Mouse (Mus musculus) stomach, embryonic 16.5 days (tissue): ENCODE data around the gene Lpcat1. TPM values are rescaled to one million over a fixed set of nuclear protein-coding genes. Genes with fewer than 3 reads are reported as not detected.

ENCODE experiments used
- ATAC-seq: fragments of 200-750 bp; cut with Nextera tagmentation; 2 replicates; pipeline ENCODE4 v1.8.0; 2017; ENCODE audit warnings: moderate number of reproducible peaks, moderate TSS enrichment; ENCODE audit not compliant: insufficient read depth, low FRiP score
- H3K27ac ChIP-seq: fragments of 300-500 bp; sonication (generic); 2 replicates; pipeline ENCODE4 v1.5.1; 2014; ENCODE audit warnings: low read length
- H3K27me3 ChIP-seq: fragments of 300-500 bp; sonication (generic); 2 replicates; pipeline ENCODE4 v1.6.1; 2014; ENCODE audit warnings: low read length, control low read depth, mixed read lengths; ENCODE audit not compliant: control insufficient read depth, insufficient read depth
- H3K36me3 ChIP-seq: fragments of 300-500 bp; sonication (generic); 2 replicates; pipeline ENCODE4 v1.6.1; 2014; ENCODE audit warnings: low read length; ENCODE audit not compliant: control insufficient read depth, insufficient read depth
- H3K4me1 ChIP-seq: fragments of 300-500 bp; sonication (generic); 2 replicates; pipeline ENCODE4 v1.6.1; 2014; ENCODE audit warnings: low read length, control low read depth, mixed read lengths; ENCODE audit not compliant: control insufficient read depth, insufficient read depth
- H3K4me2 ChIP-seq: fragments of 300-500 bp; sonication (generic); 2 replicates; pipeline ENCODE4 v1.6.1; 2014; ENCODE audit warnings: low read depth, low read length, mixed read lengths
- H3K4me3 ChIP-seq: fragments of 300-500 bp; sonication (generic); replicated peaks from 2 replicates; pipeline ENCODE4 v1.5.1; 2014; ENCODE audit warnings: mild to moderate bottlenecking, low read length
- H3K9ac ChIP-seq: fragments of 300-500 bp; sonication (generic); 2 replicates; pipeline ENCODE4 v1.6.1; 2014; ENCODE audit warnings: low read length
- H3K9me3 ChIP-seq: fragments of 300-500 bp; sonication (generic); replicated peaks from 2 replicates; pipeline ENCODE4 v1.6.1; 2016; ENCODE audit warnings: low read length, control low read depth; ENCODE audit not compliant: control insufficient read depth
- WGBS: fragments of 180-500 bp; shearing (Covaris S2); extraction: QIAGEN DNeasy Blood & Tissue Kit; methylation state at CpG from one replicate; pipeline ENCODE4 v1.1.7; 2014; 5-methylcytosine and 5-hydroxymethylcytosine counted together
- polyA plus RNA-seq: library from polyadenylated mRNA; unstranded; fragments of >200 nt; fragmentation: Nextera tagmentation; extraction: Ambion mirVana; gene quantifications from 2 replicates; pipeline ENCODE4 v1.2.1, GENCODE M21; 2015

Lpcat1 gene
- polyA plus RNA-seq, 1 experiment from 2014 or later: 21.0 TPM

DNA sequence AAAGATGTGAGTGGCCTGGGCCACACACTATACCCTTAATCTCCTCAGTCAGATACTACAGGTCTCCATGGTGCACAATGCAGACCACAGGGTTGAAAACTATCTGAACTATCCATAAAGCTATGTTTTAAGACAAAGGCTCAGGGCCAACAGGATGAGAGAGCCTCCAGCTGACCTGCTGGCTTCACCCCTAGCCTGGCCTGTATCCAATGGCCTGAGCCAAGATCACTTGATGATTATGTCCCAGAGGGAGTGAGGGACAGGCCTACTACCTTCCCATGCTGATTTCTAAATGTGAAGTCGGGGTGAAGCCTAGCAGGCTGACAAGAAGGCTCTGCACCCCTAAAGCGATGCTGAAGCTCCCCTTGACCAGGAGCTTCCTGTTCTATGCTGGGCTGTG lies 21.9 kb upstream of the Lpcat1 start:
- H3K27me3 ChIP-seq: no peaks in the 10 kb centered on the region
- no peaks in the 10 kb centered on the region for H3K36me3 ChIP-seq
- no peak overlapping the region for H3K4me3 ChIP-seq
- H3K4me1 ChIP-seq: peaks cover 4% of the 10 kb centered on the region; the same call in 1 of the 2 replicates
- H3K9ac ChIP-seq: no peak overlapping the region
- 68% methylated on average over 2 of the region's 2 CpGs for WGBS
- no peak overlapping the region for H3K27ac ChIP-seq
- H3K9me3 ChIP-seq: no peaks in the 10 kb centered on the region
- H3K4me2 ChIP-seq: no peak overlapping the region
- ATAC-seq: no peak

DNA sequence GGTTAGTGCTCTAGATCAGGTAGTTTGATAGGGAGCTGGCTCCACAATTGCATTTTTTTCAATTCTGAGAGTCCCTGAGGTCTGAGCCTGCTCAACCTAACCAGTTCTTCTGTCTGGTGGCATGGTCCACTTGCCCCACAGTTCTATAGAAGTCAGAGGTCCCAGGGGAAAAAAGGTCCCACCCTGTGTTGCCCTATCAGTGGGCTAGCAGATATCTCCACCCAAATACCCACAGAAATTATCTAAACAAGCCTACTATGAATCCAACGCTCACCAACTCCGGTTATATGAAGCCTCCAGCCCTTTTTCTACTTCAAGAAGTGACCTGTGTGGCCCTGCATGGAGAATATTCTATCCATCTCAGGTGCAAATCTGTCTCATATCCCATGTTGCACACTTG lies 20.9 kb upstream of the Lpcat1 start:
- no peak for ATAC-seq
- WGBS: 60% methylated on average over 2 of the region's 2 CpGs
- no peaks in the 10 kb centered on the region for H3K27me3 ChIP-seq
- H3K4me1 ChIP-seq: peaks cover 4% of the 10 kb centered on the region; the same call in 1 of the 2 replicates
- H3K4me2 ChIP-seq: no peak overlapping the region; the same call in 1 of the 2 replicates
- H3K27ac ChIP-seq: peak overlapping the region; percentile 80
- H3K9ac ChIP-seq: no peak overlapping the region
- no peaks in the 10 kb centered on the region for H3K36me3 ChIP-seq
- no peaks in the 10 kb centered on the region for H3K9me3 ChIP-seq
- no peak overlapping the region for H3K4me3 ChIP-seq

DNA sequence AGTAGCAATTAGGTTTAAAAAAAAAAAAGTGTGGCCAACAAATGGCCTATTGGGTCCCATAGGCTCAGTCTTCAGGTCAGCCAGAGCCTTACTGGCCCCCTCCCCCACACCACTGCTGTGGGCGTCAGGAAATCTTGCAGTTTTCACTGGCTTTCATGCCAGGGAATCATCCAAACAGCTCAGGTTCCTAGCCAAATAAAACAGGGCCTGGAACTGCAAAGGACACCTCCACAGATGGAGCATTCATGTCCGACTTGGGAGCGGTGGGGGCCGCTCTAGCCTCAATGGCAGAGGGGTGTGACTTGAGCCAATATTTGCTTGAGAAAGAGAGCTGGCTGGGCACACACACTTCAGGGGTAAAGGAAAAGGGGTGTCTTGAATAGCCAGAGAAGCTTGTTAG lies 20.5 kb upstream of the Lpcat1 start:
- Histone ChIP-seq H3K27me3 (no peaks in the 10 kb centered on the region), H3K4me3 (no peak overlapping the region), H3K36me3 (no peaks in the 10 kb centered on the region), H3K4me1 (peaks cover 4% of the 10 kb centered on the region; the same call in 1 of the 2 replicates), H3K9ac (peak overlapping the region; percentile 5; the same call in 1 of the 2 replicates), H3K9me3 (no peaks in the 10 kb centered on the region), H3K27ac (peak overlapping the region; percentile 80), H3K4me2 (no peak overlapping the region; the same call in 1 of the 2 replicates)
- peak; percentile 81 for ATAC-seq
- 54% methylated on average over 4 of the region's 4 CpGs for WGBS

DNA sequence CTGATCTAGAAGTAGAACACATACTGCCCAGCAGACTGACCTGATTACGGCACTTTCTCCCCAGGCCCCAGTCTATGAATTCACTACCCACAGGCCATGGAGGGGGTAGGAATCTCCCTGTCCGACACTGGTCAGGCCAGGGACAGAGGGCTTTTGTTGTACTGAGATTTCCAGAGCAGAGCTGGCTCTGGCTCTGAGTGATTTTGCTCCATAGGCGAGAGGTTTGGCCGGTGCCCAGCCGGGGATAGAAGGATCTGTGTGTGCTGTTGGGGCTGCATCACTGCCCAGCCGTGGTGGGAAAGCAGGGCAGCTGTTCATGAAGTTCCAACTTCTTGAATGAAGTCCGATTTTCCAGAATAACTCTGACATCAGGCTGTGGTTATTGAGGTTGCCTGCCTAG lies 20.1 kb upstream of the Lpcat1 start:
- no peaks in the 10 kb centered on the region for H3K27me3 ChIP-seq
- H3K9me3 ChIP-seq: no peaks in the 10 kb centered on the region
- H3K27ac ChIP-seq: peak overlapping the region; percentile 80
- 35% methylated on average over 7 of the region's 7 CpGs for WGBS
- no peak overlapping the region for H3K4me2 ChIP-seq
- H3K4me1 ChIP-seq: peaks cover 4% of the 10 kb centered on the region; the same call in 1 of the 2 replicates
- H3K9ac ChIP-seq: peak overlapping the region; percentile 5; the same call in 1 of the 2 replicates
- no peak overlapping the region for H3K4me3 ChIP-seq
- ATAC-seq: peak; percentile 70
- H3K36me3 ChIP-seq: no peaks in the 10 kb centered on the region

DNA sequence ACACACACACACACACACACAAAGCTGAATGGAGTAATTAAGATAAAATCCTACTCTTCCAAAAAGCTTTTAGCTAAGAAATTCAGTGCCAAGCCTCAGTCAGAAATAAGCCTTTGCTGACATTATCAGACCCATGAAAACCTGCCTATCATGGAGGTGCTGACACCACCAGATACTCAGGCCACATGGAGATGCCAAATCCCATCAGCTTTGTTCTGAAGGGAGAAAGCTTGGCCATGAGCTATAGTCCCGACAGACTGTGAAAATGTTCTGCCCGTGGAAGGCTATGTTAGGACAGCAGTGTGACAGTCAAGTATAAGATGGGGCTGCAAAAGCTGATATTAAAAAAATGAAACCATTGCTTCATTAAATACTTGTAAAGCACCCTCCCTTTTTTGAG lies 19.5 kb upstream of the Lpcat1 start:
- H3K36me3 ChIP-seq: no peaks in the 10 kb centered on the region

DNA sequence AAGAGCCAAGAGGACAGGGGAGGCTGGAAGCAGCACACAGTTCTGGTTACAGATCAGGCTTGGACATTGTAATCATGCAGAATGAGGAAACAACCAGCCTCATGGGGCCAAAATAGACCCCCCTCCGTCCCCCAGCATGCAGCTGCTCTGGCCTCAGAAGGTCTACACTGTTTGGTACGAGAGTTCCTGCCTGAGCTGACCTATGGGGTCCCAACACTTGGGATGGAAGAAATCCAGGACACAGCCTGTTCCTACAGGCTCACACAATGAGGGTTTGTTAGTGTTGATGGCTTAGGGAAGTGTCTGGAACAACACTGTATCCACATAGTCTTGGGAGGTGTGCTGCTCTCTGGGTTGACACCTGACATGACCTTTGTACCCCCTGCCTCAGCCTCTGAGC lies 18.8 kb upstream of the Lpcat1 start:
- H3K27ac ChIP-seq: no peak overlapping the region
- H3K27me3 ChIP-seq: no peaks in the 10 kb centered on the region
- H3K36me3 ChIP-seq: no peaks in the 10 kb centered on the region
- peaks cover 4% of the 10 kb centered on the region; the same call in 1 of the 2 replicates for H3K4me1 ChIP-seq
- no peak overlapping the region for H3K4me3 ChIP-seq
- H3K9ac ChIP-seq: no peak overlapping the region
- H3K4me2 ChIP-seq: no peak overlapping the region
- no peak for ATAC-seq
- H3K9me3 ChIP-seq: no peaks in the 10 kb centered on the region
- WGBS: 59% methylated on average over 2 of the region's 2 CpGs

More for the DNA sequence above, 19.5 kb upstream of the Lpcat1 start:
- no peak overlapping the region for H3K9ac ChIP-seq
- no peaks in the 10 kb centered on the region for H3K9me3 ChIP-seq
- 43% methylated on average over 2 of the region's 2 CpGs for WGBS
- peak overlapping the region; percentile 51; the same call in 1 of the 2 replicates for H3K27ac ChIP-seq
- no peak overlapping the region for H3K4me3 ChIP-seq
- no peak for ATAC-seq
- H3K4me2 ChIP-seq: no peak overlapping the region
- H3K27me3 ChIP-seq: no peaks in the 10 kb centered on the region
- peaks cover 4% of the 10 kb centered on the region; the same call in 1 of the 2 replicates for H3K4me1 ChIP-seq

DNA sequence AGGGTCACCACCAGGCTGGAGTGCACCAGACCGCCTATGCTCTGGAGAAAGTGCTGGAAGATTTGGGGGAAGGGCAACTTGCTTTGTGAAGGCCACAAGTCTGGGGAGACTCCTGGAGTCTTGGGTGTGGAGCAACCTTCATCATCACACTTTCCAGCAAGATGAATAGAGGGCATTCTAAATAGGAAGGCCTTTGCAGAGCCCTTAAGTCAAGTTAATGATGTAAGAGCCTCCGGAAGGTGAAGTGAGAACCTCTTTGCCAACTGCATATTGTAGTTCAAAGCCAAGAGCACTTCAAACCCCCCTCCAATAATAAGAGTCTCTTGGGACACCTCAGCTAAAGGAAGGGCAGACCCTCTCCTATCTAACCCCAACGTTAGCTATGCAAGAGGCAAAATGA lies 18.3 kb upstream of the Lpcat1 start:
- no peak for ATAC-seq

DNA sequence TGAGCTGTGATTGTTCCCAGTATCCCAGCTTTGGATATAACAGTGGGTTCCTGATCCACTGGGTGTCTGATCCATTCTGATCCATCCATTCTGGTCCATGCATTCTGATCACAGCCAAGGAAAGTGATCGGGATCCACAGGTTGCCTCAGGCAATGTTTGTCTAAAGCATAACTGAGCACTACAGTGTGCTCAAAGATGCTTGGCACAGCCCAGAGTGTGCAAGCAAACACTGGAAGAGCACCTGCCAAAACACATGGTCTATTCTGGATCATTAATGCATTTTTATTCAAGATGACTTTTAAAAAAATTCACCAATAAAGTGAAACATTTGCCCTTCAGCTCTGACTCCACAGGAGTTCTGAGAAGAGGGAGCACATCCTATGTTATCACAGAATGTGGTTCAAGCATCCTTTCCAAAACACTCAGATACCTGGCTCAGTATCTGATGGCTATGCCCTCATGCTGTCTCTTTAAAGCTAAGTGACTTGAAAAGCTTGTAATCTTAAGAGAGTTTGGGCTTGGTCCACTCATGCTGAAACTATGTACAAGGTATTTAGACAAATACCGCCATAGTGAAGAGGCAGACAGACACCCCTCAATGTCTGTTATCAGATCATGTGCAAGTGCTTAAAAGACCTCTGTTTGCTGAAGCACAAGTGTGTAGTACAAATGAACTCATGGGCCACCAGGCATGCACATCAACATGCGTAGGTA lies 13.3 kb upstream of the Lpcat1 start:
- Histone ChIP-seq H3K9me3 (no peaks in the 10 kb centered on the region), H3K9ac (no peak overlapping the region), H3K36me3 (no peaks in the 10 kb centered on the region), H3K4me3 (no peak overlapping the region), H3K4me2 (no peak overlapping the region), H3K27me3 (no peaks in the 10 kb centered on the region), H3K27ac (no peak overlapping the region), H3K4me1 (no peaks in the 10 kb centered on the region)
- ATAC-seq: no peak
- 71% methylated on average over 3 of the region's 3 CpGs for WGBS

More for the DNA sequence above, 18.3 kb upstream of the Lpcat1 start:
- Histone ChIP-seq H3K27ac (no peak overlapping the region), H3K36me3 (no peaks in the 10 kb centered on the region), H3K4me2 (no peak overlapping the region), H3K9ac (no peak overlapping the region), H3K9me3 (no peaks in the 10 kb centered on the region), H3K27me3 (no peaks in the 10 kb centered on the region), H3K4me3 (no peak overlapping the region), H3K4me1 (peaks cover 4% of the 10 kb centered on the region; the same call in 1 of the 2 replicates)
- WGBS: 80% methylated on average over 3 of the region's 3 CpGs

DNA sequence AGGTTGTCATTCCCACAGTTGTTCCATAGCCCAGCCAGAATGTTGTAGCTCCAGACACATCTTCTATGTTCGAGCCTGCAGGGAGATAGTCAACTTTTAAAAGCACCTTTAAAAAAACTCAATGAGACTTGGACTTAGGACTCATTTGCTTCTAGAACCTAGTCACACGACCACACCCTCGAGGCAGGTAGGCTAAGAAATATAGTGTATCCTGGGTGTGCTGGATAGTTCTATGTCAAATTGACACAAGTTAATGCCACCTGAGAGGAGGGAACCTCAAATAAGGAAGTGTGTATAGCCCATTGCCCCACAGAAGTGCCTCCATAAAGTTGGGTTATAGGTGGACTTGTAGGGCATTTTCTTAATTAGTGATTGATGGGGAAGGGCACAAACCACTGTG lies 11.7 kb upstream of the Lpcat1 start:
- no peaks in the 10 kb centered on the region for H3K27me3 ChIP-seq
- no peaks in the 10 kb centered on the region for H3K9me3 ChIP-seq
- H3K4me1 ChIP-seq: no peaks in the 10 kb centered on the region
- ATAC-seq: no peak
- no peak overlapping the region for H3K4me2 ChIP-seq
- H3K9ac ChIP-seq: no peak overlapping the region
- 59% methylated on average over 3 of the region's 3 CpGs for WGBS
- no peaks in the 10 kb centered on the region for H3K36me3 ChIP-seq
- H3K27ac ChIP-seq: no peak overlapping the region
- H3K4me3 ChIP-seq: no peak overlapping the region
